9 mouse cellular contexts compared by ENCODE assay signal in the genomic region with DNA sequence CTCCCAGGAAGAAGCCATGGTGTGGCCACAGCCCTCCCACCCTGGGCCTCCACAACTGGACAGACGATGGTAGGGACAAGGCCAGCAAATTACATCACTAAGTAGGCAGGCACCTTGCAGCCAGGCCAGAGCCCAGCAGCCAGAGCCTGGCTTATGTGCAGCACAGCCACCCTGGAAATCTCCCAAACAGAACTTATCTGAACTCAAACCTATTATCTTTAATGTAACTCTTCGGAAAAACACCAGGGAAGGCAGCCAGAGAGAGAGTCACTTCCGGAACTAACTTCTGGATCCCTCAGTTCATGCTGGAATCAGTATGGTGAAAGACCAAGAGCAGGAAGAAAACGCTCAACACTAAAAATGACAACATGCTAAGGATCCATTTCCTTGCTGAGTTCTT. TPM values are rescaled to one million over a fixed set of nuclear protein-coding genes. Genes with fewer than 3 reads are reported as not detected.
DNase-seq lines count a peak whose midpoint lies in the region; TF ChIP-seq lines count a peak whose summit lies in the region.
"Had no signal": no experiment of that assay in that cellular context is flagged by ENCODE, and none has a peak within 500 bp of the region (broad histone marks: within the 10 kb centered on the region; RNA-seq: fewer than 3 reads in every experiment).

No protein-coding gene starts in this region.

- intact Hi-C loops in heart, postnatal 36 days (cut with DNase I), result no loop called here

- 27% methylated on average over 4 of the region's 4 CpGs for WGBS in lung, adult 2 months

- no peak for TF ChIP-seq CTCF in lung, adult 2 months (IDR thresholded peaks at IDR 0.05; ENCODE audit: insufficient read depth, low read length)

- no peak overlapping the region for H3K4me3 ChIP-seq in lung, adult 2 months (replicated peaks; ENCODE audit: extremely low read depth, low read depth, low read length)
- H3K4me3 ChIP-seq: embryonic facial prominence, embryonic 13.5 days had no signal

- H3K4me1 ChIP-seq in lung, adult 2 months (ENCODE audit: control insufficient read depth, insufficient read depth, low read length), result peaks cover 15% of the 10 kb centered on the region

- peak; percentile 27 to 42 for DNase-seq in lung, adult 18-20 months
- DNase-seq in lung, adult 2 months, result no peak
- DNase-seq in heart, adult 18-20 months, result peak; percentile 70 to 74
- DNase-seq in heart, postnatal 36 days, result peak; percentile 49 to 50
- peak; percentile 54 for DNase-seq in lung, postnatal 36 days
- no peak for DNase-seq in frontal cortex, postnatal 14 days (ENCODE audit: low spot score in 2 of 2)
- no peak for DNase-seq in layer of hippocampus, adult 8-10 months (ENCODE audit: low spot score in 2 of 2)
- DNase-seq in urinary bladder, postnatal 25 days (ENCODE audit: low spot score), result no peak

- no peak for TF ChIP-seq POLR2A in lung, adult 2 months (IDR thresholded peaks at IDR 0.05; ENCODE audit: borderline replicate concordance, extremely low read depth, low read depth, low read length)

RNA-seq across cellular contexts. Expression of gene Vav2, which starts 45.1 kb away (rescaled TPM):
- polyA plus RNA-seq in lung, adult 2 months (2012; rRNA removed), result 30.9 and 32.7 TPM in 2 replicates
- 10 to 100 TPM; 10.2 to 13.1 TPM for total RNA-seq in heart, adult 18-20 months (2021)
- 10 to 100 TPM; 14.0 to 14.4 TPM for total RNA-seq in heart, postnatal 36 days (2021)
- total RNA-seq in layer of hippocampus, adult 8-10 months (2022), result 10 to 100 TPM in 3 of 4 experiments, 1 to 10 TPM in 1; 9.1 to 12.9 (median 11.8) TPM

Comparison
In these comparisons a context has a peak if more than half of its experiments do, and no peak if none do; other contexts are left out.
1. DNase-seq: peak in lung, adult 18-20 months (2 of 2), heart, adult 18-20 months (2 of 2), heart, postnatal 36 days (2 of 2) and lung, postnatal 36 days (single experiment); none in lung, adult 2 months (single experiment), frontal cortex, postnatal 14 days (0 of 2), layer of hippocampus, adult 8-10 months (0 of 2) and urinary bladder, postnatal 25 days (single experiment).